Mouse (Mus musculus): ENCODE data around the gene Ppp1r15b. TPM values are rescaled to one million over a fixed set of nuclear protein-coding genes. Genes with fewer than 3 reads are reported as not detected.

Gene Ppp1r15b
- polyA plus RNA-seq, 1 experiment from 2014 or later, result 44.9 TPM

DNA sequence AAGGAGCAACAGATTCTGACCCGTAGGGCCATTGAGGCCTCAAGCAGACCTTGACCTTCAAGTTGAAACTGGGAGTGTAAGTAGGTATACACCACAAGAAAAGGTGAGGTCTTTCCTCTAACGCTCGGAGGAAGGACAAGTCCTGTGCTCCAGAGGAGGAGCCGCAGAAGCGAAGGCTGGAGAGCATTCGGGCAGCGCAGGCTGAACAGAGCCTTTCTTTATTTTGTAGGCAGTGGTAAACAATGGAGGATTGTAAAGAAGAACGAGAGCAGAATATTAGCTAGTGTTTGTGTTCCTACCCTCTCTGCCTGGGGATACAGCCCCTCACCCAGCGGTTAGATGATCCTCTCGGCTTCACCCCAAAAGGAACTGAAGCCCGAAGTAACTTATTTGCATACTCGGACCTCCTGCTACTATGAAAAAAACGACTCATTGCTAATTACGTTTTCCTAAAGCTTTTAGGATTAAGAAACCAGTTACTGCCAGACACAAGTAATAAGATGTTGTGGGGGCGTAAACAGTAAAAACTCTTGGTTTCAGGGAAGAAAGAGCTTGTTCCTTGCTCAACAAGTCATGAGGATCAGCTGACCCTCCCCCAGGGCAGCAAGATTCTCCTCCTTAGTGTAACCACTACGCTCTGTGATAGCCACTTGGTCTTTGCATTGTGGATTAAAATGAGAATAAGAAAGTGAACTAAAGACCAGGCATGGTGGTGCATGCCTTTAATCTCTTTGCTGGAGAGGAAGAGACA lies 1.3 kb upstream of the Ppp1r15b start:
- Histone ChIP-seq H3K36me3 (peaks cover 18% of the 10 kb centered on the region; the same call in 1 of the 2 replicates), H3K4me3 (peak overlapping the region; percentile 22), H3K4me1 (peaks cover 19% of the 10 kb centered on the region), H3K9me3 (no peaks in the 10 kb centered on the region), H3K27me3 (ENCODE audit: insufficient read depth, poor library complexity, severe bottlenecking) (no peaks in the 10 kb centered on the region), H3K27ac (peak overlapping the region; percentile 95)
- no peak for DNase-seq (ENCODE audit: low spot score)
- 22% methylated on average over 16 of the region's 16 CpGs for WGBS

DNA sequence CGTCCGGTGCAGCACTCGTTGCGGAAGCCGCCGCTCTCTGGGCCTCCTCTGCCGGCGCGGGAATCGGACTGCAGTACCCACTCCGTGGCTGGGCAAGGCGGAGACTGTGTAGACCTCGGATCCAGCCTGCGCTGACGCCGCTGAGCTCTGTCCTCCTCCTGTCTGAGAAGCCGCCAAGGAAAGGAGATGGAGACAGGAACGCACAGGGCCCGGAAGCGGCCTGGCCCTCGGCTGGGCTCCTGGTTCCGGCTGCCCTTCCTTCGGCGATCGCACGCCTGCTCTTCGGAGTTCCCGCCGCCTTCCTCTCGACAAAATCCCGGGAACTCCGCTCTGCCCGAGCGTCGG lies 590 bp downstream of the Ppp1r15b start:
- H3K27me3 ChIP-seq (ENCODE audit: insufficient read depth, poor library complexity, severe bottlenecking), result no peaks in the 10 kb centered on the region
- under 1% methylated on average over 35 of the region's 35 CpGs for WGBS
- peak overlapping the region; percentile 95 for H3K27ac ChIP-seq
- peak overlapping the region; percentile 86 for H3K4me3 ChIP-seq
- DNase-seq (ENCODE audit: low spot score), result no peak
- peaks cover 30% of the 10 kb centered on the region; the same call in 1 of the 2 replicates for H3K36me3 ChIP-seq
- H3K9me3 ChIP-seq, result no peaks in the 10 kb centered on the region
- peaks cover 31% of the 10 kb centered on the region for H3K4me1 ChIP-seq

DNA sequence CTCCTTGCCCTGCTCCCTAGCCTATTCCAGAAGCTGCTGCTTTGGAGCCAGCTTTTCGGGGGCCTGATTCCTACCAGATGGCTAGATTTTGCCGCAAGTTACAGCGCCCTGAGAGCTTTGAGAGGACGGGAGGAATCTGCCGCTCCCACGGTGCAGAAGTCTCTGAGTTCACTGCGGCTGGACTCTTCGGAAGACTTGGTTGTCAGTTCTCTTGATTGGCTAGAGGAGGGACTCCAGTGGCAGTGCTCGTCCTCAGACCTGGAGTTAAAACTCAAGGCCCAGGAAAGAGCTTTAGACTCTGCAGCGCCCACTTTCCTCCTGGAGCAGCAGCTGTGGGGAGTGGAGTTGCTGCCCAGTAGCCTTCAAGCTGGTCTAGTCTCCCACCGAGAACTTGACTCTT lies 993 bp downstream of the Ppp1r15b start:
- Histone ChIP-seq H3K4me1 (peaks cover 31% of the 10 kb centered on the region), H3K4me3 (peak overlapping the region; percentile 86), H3K9me3 (no peaks in the 10 kb centered on the region), H3K27me3 (ENCODE audit: insufficient read depth, poor library complexity, severe bottlenecking) (no peaks in the 10 kb centered on the region), H3K27ac (peak overlapping the region; percentile 95), H3K36me3 (peaks cover 34% of the 10 kb centered on the region)
- peak; percentile 81 for DNase-seq (ENCODE audit: low spot score)
- WGBS, result under 1% methylated on average over 11 of the region's 11 CpGs

DNA sequence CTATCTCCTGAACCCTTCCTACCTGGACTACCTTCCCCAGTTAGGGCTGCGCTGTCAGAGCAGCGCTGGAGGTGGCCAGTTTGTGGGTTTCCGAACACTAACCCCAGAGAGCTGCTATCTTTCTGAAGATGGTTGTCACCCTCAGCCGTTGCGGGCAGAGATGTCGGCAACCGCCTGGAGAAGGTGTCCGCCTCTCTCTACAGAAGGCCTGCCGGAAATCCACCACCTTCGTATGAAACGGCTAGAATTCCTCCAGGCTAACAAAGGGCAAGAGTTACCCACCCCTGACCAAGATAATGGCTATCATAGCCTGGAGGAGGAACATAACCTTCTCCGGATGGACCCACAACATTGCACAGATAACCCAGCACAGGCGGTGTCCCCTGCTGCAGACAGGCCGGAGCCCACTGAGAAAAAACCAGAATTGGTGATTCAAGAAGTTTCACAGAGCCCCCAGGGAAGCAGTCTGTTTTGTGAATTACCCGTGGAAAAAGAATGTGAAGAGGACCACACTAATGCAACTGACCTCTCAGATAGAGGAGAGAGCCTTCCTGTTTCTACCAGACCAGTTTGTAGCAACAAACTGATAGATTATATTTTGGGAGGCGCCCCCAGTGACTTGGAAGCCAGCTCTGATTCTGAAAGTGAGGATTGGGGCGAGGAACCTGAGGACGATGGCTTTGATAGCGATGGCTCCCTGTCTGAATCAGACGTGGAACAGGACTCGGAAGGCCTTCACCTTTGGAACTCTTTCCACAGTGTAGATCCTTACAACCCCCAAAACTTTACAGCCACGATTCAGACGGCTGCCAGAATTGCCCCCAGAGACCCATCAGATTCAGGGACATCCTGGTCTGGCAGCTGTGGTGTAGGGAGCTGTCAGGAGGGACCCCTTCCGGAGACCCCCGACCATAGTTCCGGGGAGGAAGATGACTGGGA lies 1.7 kb downstream of the Ppp1r15b start:
- 7% methylated on average over 26 of the region's 26 CpGs for WGBS
- H3K9me3 ChIP-seq, result no peaks in the 10 kb centered on the region
- peaks cover 31% of the 10 kb centered on the region for H3K4me1 ChIP-seq
- no peak for DNase-seq (ENCODE audit: low spot score)
- no peaks in the 10 kb centered on the region for H3K27me3 ChIP-seq (ENCODE audit: insufficient read depth, poor library complexity, severe bottlenecking)
- peaks cover 41% of the 10 kb centered on the region for H3K36me3 ChIP-seq
- H3K27ac ChIP-seq, result peak overlapping the region; percentile 95
- peak overlapping the region; percentile 86 for H3K4me3 ChIP-seq

DNA sequence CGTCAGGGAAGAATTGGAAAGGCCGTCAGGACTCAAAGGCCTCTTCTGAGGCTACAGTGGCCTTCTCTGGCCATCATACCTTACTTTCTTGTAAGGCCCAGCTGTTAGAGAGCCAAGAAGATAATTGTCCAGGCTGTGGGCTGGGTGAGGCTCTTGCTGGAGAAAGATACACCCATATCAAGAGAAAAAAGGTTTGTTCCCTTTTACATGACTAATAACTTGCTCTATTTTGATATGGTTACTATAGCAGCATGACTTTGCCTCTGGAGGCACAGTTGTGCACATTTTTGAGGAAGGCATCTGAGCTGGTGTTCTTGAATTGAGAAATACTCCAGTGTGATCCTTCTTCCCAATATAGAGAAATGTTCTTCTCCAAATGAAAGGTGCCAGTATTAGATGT lies 2.5 kb downstream of the Ppp1r15b start:
- peak overlapping the region; percentile 95 for H3K27ac ChIP-seq
- 12% methylated on average over 2 of the region's 2 CpGs for WGBS

DNA sequence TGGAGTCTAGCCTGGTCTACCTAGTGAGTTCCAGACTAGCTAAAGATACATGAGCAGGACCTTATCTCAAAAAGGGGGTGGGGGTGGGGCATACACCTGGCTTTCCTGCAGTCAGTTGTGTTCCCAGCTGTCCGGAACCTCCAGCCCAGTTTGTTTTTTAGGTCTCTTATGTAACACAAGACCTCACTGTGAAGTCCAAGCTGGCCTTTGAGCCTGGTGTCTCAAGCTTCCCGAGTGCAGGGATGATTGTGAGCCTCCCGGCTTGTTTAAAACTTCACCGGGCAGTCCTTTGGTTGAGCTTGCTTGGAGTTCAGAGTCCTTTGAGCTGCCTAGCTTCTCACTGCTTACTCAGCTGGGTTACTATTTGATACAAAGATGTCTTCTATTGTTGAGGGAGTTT lies 3.1 kb downstream of the Ppp1r15b start:
- Histone ChIP-seq H3K27me3 (ENCODE audit: insufficient read depth, poor library complexity, severe bottlenecking) (no peaks in the 10 kb centered on the region), H3K4me3 (peak overlapping the region; percentile 86), H3K9me3 (no peaks in the 10 kb centered on the region), H3K4me1 (peaks cover 31% of the 10 kb centered on the region), H3K36me3 (peaks cover 55% of the 10 kb centered on the region), H3K27ac (no peak overlapping the region)
- WGBS, result 24% methylated on average over 4 of the region's 4 CpGs
- DNase-seq (ENCODE audit: low spot score), result no peak

More for the DNA sequence above, 2.5 kb downstream of the Ppp1r15b start:
- Histone ChIP-seq H3K27me3 (ENCODE audit: insufficient read depth, poor library complexity, severe bottlenecking) (no peaks in the 10 kb centered on the region), H3K4me1 (peaks cover 31% of the 10 kb centered on the region), H3K9me3 (no peaks in the 10 kb centered on the region), H3K4me3 (peak overlapping the region; percentile 86), H3K36me3 (peaks cover 49% of the 10 kb centered on the region)
- DNase-seq (ENCODE audit: low spot score), result no peak

DNA sequence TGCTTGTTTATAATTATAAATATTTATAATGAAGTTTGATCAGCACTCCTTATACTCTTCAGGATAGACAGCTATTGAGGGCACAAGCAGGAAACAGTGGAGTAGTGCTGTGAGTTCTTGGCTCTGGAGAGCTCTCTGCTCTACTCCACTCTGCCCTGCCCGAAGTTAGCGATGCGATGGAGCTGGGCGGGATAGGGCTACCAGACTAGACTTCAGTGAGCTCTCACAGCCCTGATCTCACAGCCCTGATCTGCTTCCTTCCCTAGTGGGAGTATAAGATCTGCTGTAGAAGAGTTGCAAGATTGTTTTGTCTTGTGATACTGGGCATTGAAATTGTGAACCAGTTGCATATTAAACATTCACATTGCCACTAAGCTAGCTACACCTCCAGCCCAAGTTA lies 3.9 kb downstream of the Ppp1r15b start:
- peaks cover 63% of the 10 kb centered on the region for H3K36me3 ChIP-seq
- no peak for DNase-seq (ENCODE audit: low spot score)
- 31% methylated on average over 4 of the region's 4 CpGs for WGBS

DNA sequence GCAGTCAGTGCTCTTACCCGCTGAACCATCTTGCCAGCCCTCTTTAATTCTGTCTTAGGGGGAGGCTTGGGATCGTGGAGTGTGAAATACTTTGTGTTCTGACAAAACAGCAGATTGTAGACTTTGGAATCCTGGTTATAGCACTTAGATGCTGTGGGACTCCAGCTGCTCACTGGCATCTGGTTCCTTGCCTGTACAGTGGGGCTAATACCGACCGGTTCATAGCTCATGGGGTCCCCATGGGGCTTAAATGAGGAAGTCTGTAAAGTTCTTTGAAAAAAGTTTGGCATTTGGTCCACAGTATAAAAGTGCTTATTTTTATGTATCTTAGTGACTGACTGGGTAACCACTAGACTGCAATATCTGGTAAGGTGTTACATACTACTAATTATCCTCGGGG lies 4.9 kb downstream of the Ppp1r15b start:
- 76% methylated on average over 5 of the region's 5 CpGs for WGBS
- Histone ChIP-seq H3K27ac (no peak overlapping the region), H3K4me1 (peaks cover 24% of the 10 kb centered on the region), H3K4me3 (peak overlapping the region; percentile 86), H3K27me3 (ENCODE audit: insufficient read depth, poor library complexity, severe bottlenecking) (no peaks in the 10 kb centered on the region), H3K36me3 (peaks cover 72% of the 10 kb centered on the region), H3K9me3 (no peaks in the 10 kb centered on the region)
- no peak for DNase-seq (ENCODE audit: low spot score)

More for the DNA sequence above, 3.9 kb downstream of the Ppp1r15b start:
- H3K27ac ChIP-seq, result no peak overlapping the region
- peak overlapping the region; percentile 86 for H3K4me3 ChIP-seq
- H3K9me3 ChIP-seq, result no peaks in the 10 kb centered on the region
- H3K27me3 ChIP-seq (ENCODE audit: insufficient read depth, poor library complexity, severe bottlenecking), result no peaks in the 10 kb centered on the region
- H3K4me1 ChIP-seq, result peaks cover 29% of the 10 kb centered on the region

DNA sequence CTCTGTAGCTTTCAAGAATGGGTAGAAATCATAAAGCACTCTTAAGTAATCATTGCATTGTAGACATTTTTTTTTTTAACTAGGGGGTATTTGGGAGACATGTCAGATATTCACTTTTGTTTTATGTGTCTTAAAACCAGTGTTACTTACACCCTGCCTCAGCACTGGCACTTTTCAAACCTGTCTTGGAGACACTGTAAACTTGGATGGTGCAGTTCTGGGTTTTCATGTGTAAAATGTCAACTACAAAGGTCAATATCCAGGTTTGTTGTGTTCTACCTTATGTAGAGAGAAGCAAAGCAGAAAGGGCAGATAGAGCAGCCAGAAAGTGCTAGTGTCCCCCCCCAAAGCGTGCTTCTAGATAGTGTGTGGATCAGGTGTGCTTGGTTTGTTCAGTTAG lies 7.5 kb downstream of the Ppp1r15b start:
- H3K27ac ChIP-seq, result no peak overlapping the region
- no peaks in the 10 kb centered on the region for H3K9me3 ChIP-seq
- H3K4me3 ChIP-seq, result no peak overlapping the region
- peaks cover 15% of the 10 kb centered on the region; the same call in 1 of the 2 replicates for H3K4me1 ChIP-seq
- no peak for DNase-seq (ENCODE audit: low spot score)
- WGBS, result 94% methylated on average over 1 of the region's 1 CpGs
- peaks cover 77% of the 10 kb centered on the region for H3K36me3 ChIP-seq
- H3K27me3 ChIP-seq (ENCODE audit: insufficient read depth, poor library complexity, severe bottlenecking), result no peaks in the 10 kb centered on the region

DNA sequence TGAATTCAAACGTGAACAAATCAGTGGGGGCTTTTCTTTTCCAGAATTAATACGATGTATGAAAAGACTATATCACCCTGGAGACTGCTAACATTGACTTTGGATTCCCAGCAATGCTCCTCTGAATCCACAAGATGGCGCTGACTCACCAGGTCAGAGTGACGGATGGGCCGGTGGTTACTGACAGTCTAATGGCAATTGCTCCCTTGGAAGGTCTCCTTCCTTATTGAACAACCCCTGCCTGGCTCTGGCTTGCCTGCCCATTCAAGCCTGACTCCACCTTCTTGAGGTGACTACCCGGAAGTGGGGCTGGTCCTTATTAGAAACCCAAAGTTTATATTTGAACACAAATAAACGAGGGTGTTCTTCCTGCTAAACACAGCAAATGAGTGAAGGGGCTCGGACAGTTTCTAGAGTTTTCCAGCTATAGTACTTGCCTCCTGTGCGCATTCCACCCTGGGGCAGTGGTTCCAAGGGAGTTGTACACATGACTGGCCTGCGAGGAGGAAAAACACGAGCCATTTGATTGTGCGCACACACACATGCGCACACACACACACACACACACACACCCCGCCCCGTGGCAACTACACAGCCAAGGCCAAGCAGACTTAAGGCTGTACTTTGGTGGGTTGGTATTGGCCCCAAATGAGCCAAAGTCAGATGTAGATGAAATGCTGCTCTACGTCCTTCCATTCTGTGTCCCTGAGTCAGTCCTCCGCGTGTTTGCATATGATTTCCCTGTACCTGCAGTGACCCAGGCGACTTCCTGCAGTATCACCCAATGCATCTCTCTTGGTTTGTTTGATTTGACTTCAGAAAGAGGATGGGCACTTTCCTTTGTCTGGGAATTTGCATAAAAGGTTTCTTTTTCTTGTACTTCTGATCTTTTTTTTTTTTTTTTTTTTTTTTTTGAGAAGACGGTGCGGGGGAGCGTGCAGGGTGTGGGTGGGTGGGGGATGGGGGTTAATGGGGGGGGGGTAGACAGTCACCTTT lies 15.4 kb downstream of the Ppp1r15b start:
- Histone ChIP-seq H3K4me3 (no peak overlapping the region), H3K27ac (no peak overlapping the region), H3K4me1 (0 out of 2 replicates have a peak, but pooled peaks cover 3% of the 10 kb centered on the region), H3K27me3 (ENCODE audit: insufficient read depth, poor library complexity, severe bottlenecking) (no peaks in the 10 kb centered on the region), H3K9me3 (no peaks in the 10 kb centered on the region), H3K36me3 (peaks cover 10% of the 10 kb centered on the region)
- DNase-seq (ENCODE audit: low spot score), result no peak
- 62% methylated on average over 22 of the region's 22 CpGs for WGBS

DNA sequence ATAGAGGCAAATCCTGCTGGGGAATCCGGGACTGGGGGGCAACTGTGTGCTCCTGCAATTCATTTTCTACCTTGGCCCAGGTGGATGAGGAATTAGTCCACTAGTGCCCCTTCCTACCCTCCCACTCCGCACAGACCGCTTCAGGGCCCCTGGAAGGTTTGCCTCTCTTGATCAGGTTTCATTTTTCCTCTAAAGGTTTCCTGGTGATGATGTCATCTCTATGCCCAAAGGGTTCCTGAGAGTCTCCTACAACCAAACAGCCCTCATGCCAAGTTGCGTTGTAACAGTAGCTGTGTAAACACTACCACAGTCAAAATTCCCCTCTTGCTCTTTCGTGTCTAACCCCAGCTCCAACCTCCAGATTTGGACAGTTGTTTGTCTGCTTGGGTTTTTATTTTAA lies 16.4 kb downstream of the Ppp1r15b start:
- H3K4me3 ChIP-seq, result no peak overlapping the region
- WGBS, result 85% methylated on average over 5 of the region's 5 CpGs
- peaks cover 4% of the 10 kb centered on the region; the same call in 1 of the 2 replicates for H3K36me3 ChIP-seq
- H3K9me3 ChIP-seq, result no peaks in the 10 kb centered on the region
- no peak overlapping the region for H3K27ac ChIP-seq
- no peak for DNase-seq (ENCODE audit: low spot score)
- H3K4me1 ChIP-seq, result 0 out of 2 replicates have a peak, but pooled peaks cover 3% of the 10 kb centered on the region
- no peaks in the 10 kb centered on the region for H3K27me3 ChIP-seq (ENCODE audit: insufficient read depth, poor library complexity, severe bottlenecking)

DNA sequence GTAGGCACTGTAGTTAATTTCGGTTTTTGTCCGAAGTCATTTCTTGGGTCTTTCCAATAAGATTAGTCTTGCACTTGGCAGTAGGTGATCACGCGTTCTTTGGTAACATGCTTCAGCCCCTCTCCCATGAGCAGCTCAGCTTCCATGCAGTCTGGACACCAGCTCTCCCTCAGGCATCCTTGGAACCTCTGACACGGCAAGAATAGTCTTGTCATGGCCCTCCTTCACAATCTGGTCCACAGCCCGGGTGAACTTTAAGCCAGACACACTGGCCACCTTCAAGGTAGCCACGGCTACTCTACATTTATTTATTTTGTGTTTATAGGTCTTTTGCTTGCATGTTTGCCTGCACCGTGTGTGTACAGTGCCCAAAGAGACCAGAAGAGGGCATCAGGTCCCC lies 17.2 kb downstream of the Ppp1r15b start:
- no peaks in the 10 kb centered on the region for H3K36me3 ChIP-seq
- H3K27ac ChIP-seq, result no peak overlapping the region
- 91% methylated on average over 8 of the region's 8 CpGs for WGBS
- no peaks in the 10 kb centered on the region for H3K9me3 ChIP-seq
- H3K4me1 ChIP-seq, result 0 out of 2 replicates have a peak, but pooled peaks cover 3% of the 10 kb centered on the region
- H3K27me3 ChIP-seq (ENCODE audit: insufficient read depth, poor library complexity, severe bottlenecking), result no peaks in the 10 kb centered on the region
- H3K4me3 ChIP-seq, result no peak overlapping the region
- DNase-seq (ENCODE audit: low spot score), result no peak
